Mouse (Mus musculus) neural tube, embryonic 11.5 days (tissue): ENCODE data around the gene Kcnn1. TPM values are rescaled to one million over a fixed set of nuclear protein-coding genes. Genes with fewer than 3 reads are reported as not detected.

Source experiments
- ATAC-seq: fragments of 200-750 bp; cut with Nextera tagmentation; 2 replicates; pipeline ENCODE4 v1.8.0; 2017; ENCODE audit warnings: moderate number of reproducible peaks, mild to moderate bottlenecking, moderate TSS enrichment, moderate library complexity; ENCODE audit not compliant: insufficient read depth, low FRiP score, low TSS enrichment
- DNase-seq: peaks from one replicate; pipeline ENCODE4 v3.0.0-alpha.2; 2015; ENCODE audit warnings: low spot score
- H3K27ac ChIP-seq: fragments of 300-500 bp; sonication (generic); 2 replicates; pipeline ENCODE4 v1.5.1; 2014; ENCODE audit warnings: low read depth, mild to moderate bottlenecking, low read length
- H3K27me3 ChIP-seq: fragments of 300-500 bp; sonication (generic); 2 replicates; pipeline ENCODE4 v1.6.1; 2014; ENCODE audit warnings: mild to moderate bottlenecking, low read length, mixed read lengths; ENCODE audit not compliant: control insufficient read depth, insufficient read depth
- H3K36me3 ChIP-seq: fragments of 300-500 bp; sonication (generic); 2 replicates; pipeline ENCODE4 v1.6.1; 2014; ENCODE audit warnings: mild to moderate bottlenecking, low read length, moderate library complexity, mixed read lengths; ENCODE audit not compliant: control insufficient read depth, insufficient read depth
- H3K4me1 ChIP-seq: fragments of 300-500 bp; sonication (generic); 2 replicates; pipeline ENCODE4 v1.6.1; 2014; ENCODE audit warnings: low read length, mixed read lengths; ENCODE audit not compliant: control insufficient read depth, insufficient read depth
- H3K4me2 ChIP-seq: fragments of 300-500 bp; sonication (generic); 2 replicates; pipeline ENCODE4 v1.6.1; 2014; ENCODE audit warnings: low read depth, mild to moderate bottlenecking, moderate library complexity
- H3K4me3 ChIP-seq: fragments of 300-500 bp; sonication (generic); 2 replicates; pipeline ENCODE4 v1.5.1; 2014; ENCODE audit warnings: low read depth, low read length
- H3K9ac ChIP-seq: fragments of 300-500 bp; sonication (generic); 2 replicates; pipeline ENCODE4 v1.6.1; 2014; ENCODE audit warnings: mild to moderate bottlenecking, low read length
- H3K9me3 ChIP-seq: fragments of 300-500 bp; sonication (generic); 2 replicates; pipeline ENCODE4 v1.6.1; 2016; ENCODE audit warnings: low read length; ENCODE audit not compliant: control insufficient read depth
- WGBS: fragments of 180-500 bp; shearing (Covaris S2); extraction: QIAGEN DNeasy Blood & Tissue Kit; methylation state at CpG from one replicate; pipeline ENCODE4 v1.1.7; 2014; 5-methylcytosine and 5-hydroxymethylcytosine counted together
- polyA plus RNA-seq: library from polyadenylated mRNA; unstranded; fragments of >200 nt; fragmentation: Nextera tagmentation; extraction: Ambion mirVana; gene quantifications from 2 replicates; pipeline ENCODE4 v1.2.1, GENCODE M21; 2014

The Kcnn1 gene
- polyA plus RNA-seq, 1 experiment from 2014 or later, result 14.1 TPM

GRCm38 (mm10) chr8:70843214-70843773, 19.8 kb downstream of the Kcnn1 start:
- Histone ChIP-seq H3K36me3 (no peaks in the 10 kb centered on the region), H3K4me3 (no peak overlapping the region), H3K27ac (no peak overlapping the region), H3K4me2 (no peak overlapping the region), H3K4me1 (0 out of 2 replicates have a peak, but pooled peaks cover 4% of the 10 kb centered on the region), H3K27me3 (no peaks in the 10 kb centered on the region), H3K9me3 (no peaks in the 10 kb centered on the region), H3K9ac (no peak overlapping the region)
- 76% methylated on average over 5 of the region's 5 CpGs for WGBS
- ATAC-seq (no peak), DNase-seq (no peak)

GRCm38 (mm10) chr8:70842484-70842883, 20.6 kb downstream of the Kcnn1 start:
- ATAC-seq (no peak), DNase-seq (no peak)
- no peak overlapping the region for H3K4me2 ChIP-seq
- no peaks in the 10 kb centered on the region for H3K36me3 ChIP-seq
- no peaks in the 10 kb centered on the region for H3K27me3 ChIP-seq
- WGBS, result 61% methylated on average over 25 of the region's 25 CpGs
- 0 out of 2 replicates have a peak, but pooled peaks cover 4% of the 10 kb centered on the region for H3K4me1 ChIP-seq
- H3K9ac ChIP-seq, result no peak overlapping the region
- H3K9me3 ChIP-seq, result no peaks in the 10 kb centered on the region
- no peak overlapping the region for H3K4me3 ChIP-seq
- H3K27ac ChIP-seq, result no peak overlapping the region

GRCm38 (mm10) chr8:70841147-70842072, 21.6 kb downstream of the Kcnn1 start:
- DNase-seq (peak; percentile 88), ATAC-seq (no peak)
- Histone ChIP-seq H3K4me3 (no peak overlapping the region; the same call in 1 of the 2 replicates), H3K9me3 (no peaks in the 10 kb centered on the region), H3K4me2 (no peak overlapping the region), H3K27me3 (no peaks in the 10 kb centered on the region), H3K9ac (no peak overlapping the region), H3K27ac (no peak overlapping the region), H3K36me3 (no peaks in the 10 kb centered on the region), H3K4me1 (0 out of 2 replicates have a peak, but pooled peaks cover 4% of the 10 kb centered on the region)
- whole genome bisulfite sequencing, result 39% methylated on average over 22 of the region's 22 CpGs

GRCm38 (mm10) chr8:70840590-70840989, 22.5 kb downstream of the Kcnn1 start:
- 47% methylated on average over 10 of the region's 10 CpGs for WGBS
- H3K9me3 ChIP-seq, result no peaks in the 10 kb centered on the region
- DNase-seq, result no peak
- no peak overlapping the region for H3K4me3 ChIP-seq
- no peaks in the 10 kb centered on the region for H3K27me3 ChIP-seq
- H3K27ac ChIP-seq, result no peak overlapping the region
- ATAC-seq, result no peak
- H3K36me3 ChIP-seq, result no peaks in the 10 kb centered on the region; the same call in 1 of the 2 replicates
- no peak overlapping the region for H3K4me2 ChIP-seq
- 0 out of 2 replicates have a peak, but pooled peaks cover 4% of the 10 kb centered on the region for H3K4me1 ChIP-seq
- no peak overlapping the region for H3K9ac ChIP-seq

GRCm38 (mm10) chr8:70839408-70840351, 23.4 kb downstream of the Kcnn1 start, which contains the start of gene Arrdc2:
Gene Arrdc2, minus strand, starts transcription at chr8:70839720.
- Histone ChIP-seq H3K36me3 (peaks cover 4% of the 10 kb centered on the region; the same call in 1 of the 2 replicates), H3K9ac (peak within 1 kb of the TSS; percentile 79), H3K4me3 (peak within 1 kb of the TSS; percentile 65), H3K4me2 (peak within 1 kb of the TSS; percentile 89), H3K27me3 (no peaks in the 10 kb centered on the region), H3K4me1 (0 out of 2 replicates have a peak, but pooled peaks cover 4% of the 10 kb centered on the region), H3K27ac (peak within 1 kb of the TSS; percentile 83), H3K9me3 (no peaks in the 10 kb centered on the region)
- 3% methylated on average over 55 of the region's 55 CpGs for WGBS
- ATAC-seq (peak; percentile 94), DNase-seq (peak; percentile 99)

- DNase-seq (no peak), ATAC-seq (peak; percentile 16)
- Histone ChIP-seq H3K27me3 (no peaks in the 10 kb centered on the region), H3K4me1 (0 out of 2 replicates have a peak, but pooled peaks cover 4% of the 10 kb centered on the region), H3K9ac (peak overlapping the region; percentile 79), H3K4me2 (peak overlapping the region; percentile 89), H3K4me3 (peak overlapping the region; percentile 65), H3K36me3 (peaks cover 4% of the 10 kb centered on the region; the same call in 1 of the 2 replicates), H3K27ac (peak overlapping the region; percentile 83), H3K9me3 (no peaks in the 10 kb centered on the region)
- WGBS, result 3% methylated on average over 66 of the region's 66 CpGs
Measured at GRCm38 (mm10) chr8:70838654-70839407, 24.2 kb downstream of the Kcnn1 start.

GRCm38 (mm10) chr8:70836666-70837065, 26.4 kb downstream of the Kcnn1 start:
- ATAC-seq (no peak), DNase-seq (no peak)
- H3K27ac ChIP-seq, result no peak overlapping the region
- H3K36me3 ChIP-seq, result peaks cover 4% of the 10 kb centered on the region; the same call in 1 of the 2 replicates
- H3K27me3 ChIP-seq, result no peaks in the 10 kb centered on the region
- H3K9ac ChIP-seq, result no peak overlapping the region
- H3K4me1 ChIP-seq, result 0 out of 2 replicates have a peak, but pooled peaks cover 4% of the 10 kb centered on the region
- 89% methylated on average over 12 of the region's 12 CpGs for WGBS
- H3K4me2 ChIP-seq, result no peak overlapping the region
- no peak overlapping the region for H3K4me3 ChIP-seq
- no peaks in the 10 kb centered on the region for H3K9me3 ChIP-seq
